Mouse (Mus musculus) kidney, embryonic 14.5 days (tissue): ENCODE data around the gene 1700093K21Rik. TPM values are rescaled to one million over a fixed set of nuclear protein-coding genes. Genes with fewer than 3 reads are reported as not detected.
"Not testable (repeated sequence)": the region's sequence is repeated elsewhere in the genome, so short reads cannot be mapped to it uniquely, and the experiment has no call there.

Source experiments
- ATAC-seq: fragments of 200-750 bp; cut with Nextera tagmentation; 2 replicates; pipeline ENCODE4 v1.8.0; 2017; ENCODE audit warnings: moderate number of reproducible peaks, mild to moderate bottlenecking, moderate TSS enrichment, moderate library complexity; ENCODE audit not compliant: low FRiP score, low TSS enrichment
- H3K27ac ChIP-seq: fragments of 300-500 bp; sonication (generic); 2 replicates; pipeline ENCODE4 v1.5.1; 2014; ENCODE audit warnings: low read depth, mild to moderate bottlenecking, low read length, moderate library complexity, mixed read lengths
- H3K27me3 ChIP-seq: fragments of 300-500 bp; sonication (generic); 2 replicates; pipeline ENCODE4 v1.6.1; 2014; ENCODE audit warnings: mild to moderate bottlenecking, low read length; ENCODE audit not compliant: control insufficient read depth, insufficient read depth
- H3K36me3 ChIP-seq: fragments of 300-500 bp; sonication (generic); 2 replicates; pipeline ENCODE4 v1.6.1; 2014; ENCODE audit warnings: low read length, mixed read lengths; ENCODE audit not compliant: control insufficient read depth, insufficient read depth
- H3K4me1 ChIP-seq: fragments of 300-500 bp; sonication (generic); 2 replicates; pipeline ENCODE4 v1.6.1; 2014; ENCODE audit warnings: low read length, mixed read lengths; ENCODE audit not compliant: control insufficient read depth, insufficient read depth
- H3K4me2 ChIP-seq: fragments of 300-500 bp; sonication (generic); replicated peaks from 2 replicates; pipeline ENCODE4 v1.6.1; 2014; ENCODE audit warnings: low read depth, mild to moderate bottlenecking, low read length
- H3K4me3 ChIP-seq: fragments of 300-500 bp; sonication (generic); 2 replicates; pipeline ENCODE4 v1.5.1; 2014; ENCODE audit warnings: mild to moderate bottlenecking, low read length
- H3K9ac ChIP-seq: fragments of 300-500 bp; sonication (generic); 2 replicates; pipeline ENCODE4 v1.6.1; 2014; ENCODE audit warnings: low read depth, mild to moderate bottlenecking, low read length, moderate library complexity
- H3K9me3 ChIP-seq: fragments of 300-500 bp; sonication (generic); 2 replicates; pipeline ENCODE4 v1.6.1; 2016; ENCODE audit warnings: low read length; ENCODE audit not compliant: control insufficient read depth
- WGBS: fragments of 180-500 bp; shearing (Covaris S2); extraction: QIAGEN DNeasy Blood & Tissue Kit; methylation state at CpG from one replicate; pipeline ENCODE4 v1.1.7; 2014; 5-methylcytosine and 5-hydroxymethylcytosine counted together
- polyA plus RNA-seq: library from polyadenylated mRNA; unstranded; fragments of >200 nt; fragmentation: Nextera tagmentation; extraction: Ambion mirVana; gene quantifications from 2 replicates; pipeline ENCODE4 v1.2.1, GENCODE M21; 2014

Gene 1700093K21Rik
- not detected in 2 replicates for polyA plus RNA-seq

- 51% methylated on average over 5 of the region's 5 CpGs for WGBS
- H3K36me3 ChIP-seq = no peaks in the 10 kb centered on the region
- H3K4me3 ChIP-seq = no peak within 1 kb of the TSS
Measured at GRCm38 (mm10) chr11:23520473-23521205, at the start of gene 1700093K21Rik. 1700093K21Rik (minus strand) TSS chr11:23521155.

GRCm38 (mm10) chr11:23570130-23570529, 49.2 kb upstream of the 1700093K21Rik start:
- peaks cover 17% of the 10 kb centered on the region for H3K36me3 ChIP-seq
- H3K4me1 ChIP-seq = no peaks in the 10 kb centered on the region
- H3K27ac ChIP-seq = no peak overlapping the region
- no peaks in the 10 kb centered on the region for H3K9me3 ChIP-seq
- no peak for ATAC-seq
- H3K4me2 ChIP-seq = no peak overlapping the region
- no peak overlapping the region for H3K4me3 ChIP-seq
- WGBS = 92% methylated on average over 7 of the region's 7 CpGs
- H3K9ac ChIP-seq = no peak overlapping the region
- H3K27me3 ChIP-seq = no peaks in the 10 kb centered on the region

More at GRCm38 (mm10) chr11:23520473-23521205, at the start of gene 1700093K21Rik:
- no peaks in the 10 kb centered on the region for H3K4me1 ChIP-seq
- H3K9me3 ChIP-seq = no peaks in the 10 kb centered on the region
- H3K27ac ChIP-seq = no peak within 1 kb of the TSS
- H3K4me2 ChIP-seq = no peak within 1 kb of the TSS
- H3K27me3 ChIP-seq = no peaks in the 10 kb centered on the region
- no peak within 1 kb of the TSS for H3K9ac ChIP-seq
- no peak for ATAC-seq

GRCm38 (mm10) chr11:23565761-23566160, 44.8 kb upstream of the 1700093K21Rik start:
- Histone ChIP-seq H3K27me3 (no peaks in the 10 kb centered on the region), H3K27ac (no peak overlapping the region), H3K9me3 (no peaks in the 10 kb centered on the region), H3K4me3 (no peak overlapping the region), H3K9ac (no peak overlapping the region), H3K36me3 (peaks cover 5% of the 10 kb centered on the region; the same call in 1 of the 2 replicates), H3K4me1 (no peaks in the 10 kb centered on the region), H3K4me2 (no peak overlapping the region)
- WGBS = 58% methylated on average over 6 of the region's 6 CpGs
- ATAC-seq = peak; percentile 68

GRCm38 (mm10) chr11:23557039-23557630, 36.2 kb upstream of the 1700093K21Rik start:
- Histone ChIP-seq H3K9ac (no peak overlapping the region), H3K4me1 (no peaks in the 10 kb centered on the region), H3K4me3 (no peak overlapping the region), H3K36me3 (no peaks in the 10 kb centered on the region), H3K4me2 (no peak overlapping the region), H3K9me3 (no peaks in the 10 kb centered on the region), H3K27ac (no peak overlapping the region), H3K27me3 (no peaks in the 10 kb centered on the region)
- no peak for ATAC-seq
- 66% methylated on average over 6 of the region's 6 CpGs for WGBS

GRCm38 (mm10) chr11:23537446-23537845, 16.5 kb upstream of the 1700093K21Rik start:
- 89% methylated on average over 2 of the region's 2 CpGs for WGBS
- Histone ChIP-seq H3K27ac (no peak overlapping the region), H3K4me3 (no peak overlapping the region), H3K36me3 (no peaks in the 10 kb centered on the region), H3K4me1 (no peaks in the 10 kb centered on the region), H3K9ac (no peak overlapping the region), H3K27me3 (no peaks in the 10 kb centered on the region), H3K9me3 (no peaks in the 10 kb centered on the region), H3K4me2 (no peak overlapping the region)
- no peak for ATAC-seq

- Histone ChIP-seq H3K4me3 (no peak overlapping the region), H3K27me3 (no peaks in the 10 kb centered on the region), H3K9me3 (no peaks in the 10 kb centered on the region), H3K4me2 (no peak overlapping the region), H3K27ac (no peak overlapping the region), H3K4me1 (no peaks in the 10 kb centered on the region), H3K36me3 (no peaks in the 10 kb centered on the region), H3K9ac (no peak overlapping the region)
- ATAC-seq = no peak
- 81% methylated on average over 3 of the region's 3 CpGs for whole genome bisulfite sequencing
Measured at GRCm38 (mm10) chr11:23518981-23519380, 2.0 kb downstream of the 1700093K21Rik start.

- 90% methylated on average over 2 of the region's 2 CpGs for WGBS
- no peak for ATAC-seq
- H3K4me3 ChIP-seq = no peak overlapping the region
- H3K9me3 ChIP-seq = no peaks in the 10 kb centered on the region
- H3K36me3 ChIP-seq = no peaks in the 10 kb centered on the region
- H3K4me2 ChIP-seq = no peak overlapping the region
- no peaks in the 10 kb centered on the region for H3K4me1 ChIP-seq
- H3K27ac ChIP-seq = no peak overlapping the region
- no peak overlapping the region for H3K9ac ChIP-seq
- no peaks in the 10 kb centered on the region for H3K27me3 ChIP-seq
Measured at GRCm38 (mm10) chr11:23515315-23515714, 5.6 kb downstream of the 1700093K21Rik start.

- 42% methylated on average over 4 of the region's 4 CpGs for WGBS
- H3K36me3 ChIP-seq, ATAC-seq: not testable (repeated sequence)
Measured at GRCm38 (mm10) chr11:23514785-23515184, 6.2 kb downstream of the 1700093K21Rik start.

GRCm38 (mm10) chr11:23504801-23505200, 16.2 kb downstream of the 1700093K21Rik start:
- 69% methylated on average over 5 of the region's 5 CpGs for WGBS
- not testable (repeated sequence) for H3K36me3 ChIP-seq, H3K4me1 ChIP-seq

More at GRCm38 (mm10) chr11:23514785-23515184, 6.2 kb downstream of the 1700093K21Rik start:
- H3K27me3 ChIP-seq, H3K9me3 ChIP-seq, H3K9ac ChIP-seq, H3K27ac ChIP-seq, H3K4me1 ChIP-seq, H3K4me2 ChIP-seq, H3K4me3 ChIP-seq: not testable (repeated sequence)

More at GRCm38 (mm10) chr11:23504801-23505200, 16.2 kb downstream of the 1700093K21Rik start:
- not testable (repeated sequence) for ATAC-seq, H3K27me3 ChIP-seq, H3K4me2 ChIP-seq, H3K9me3 ChIP-seq, H3K9ac ChIP-seq, H3K4me3 ChIP-seq, H3K27ac ChIP-seq
